Mouse (Mus musculus) CH12.LX (cell line): ENCODE data around the gene H2al1n. TPM values are rescaled to one million over a fixed set of nuclear protein-coding genes. Genes with fewer than 3 reads are reported as not detected.
"Not testable (repeated sequence)": the region's sequence is repeated elsewhere in the genome, so short reads cannot be mapped to it uniquely, and the experiment has no call there.

ENCODE experiments used
- DNase-seq: peaks from one replicate; pipeline ENCODE4 v3.0.0-alpha.2; 2013; ENCODE audit errors: extremely low read depth
- H3K27ac ChIP-seq: 2 replicates; pipeline ENCODE4 v1.5.1; 2012; ENCODE audit warnings: low read depth, mild to moderate bottlenecking, control low read depth, moderate library complexity; ENCODE audit not compliant: insufficient read depth
- H3K27me3 ChIP-seq: replicated peaks from 2 replicates; pipeline ENCODE3; 2012; ENCODE audit warnings: inconsistent platforms
- H3K36me3 ChIP-seq, 2 experiments: replicated peaks in 1 of 2; 2 replicates each; pipeline versions ENCODE3 to v1.6.1; 2012; ENCODE audit warnings: inconsistent platforms in 1 of 2, low read length in 1 of 2, mild to moderate bottlenecking in 1 of 2, mixed read lengths in 1 of 2, moderate library complexity in 1 of 2; ENCODE audit not compliant: control insufficient read depth in 1 of 2, insufficient read depth in 1 of 2
- H3K4me1 ChIP-seq, 2 experiments: 2 replicates each; pipeline ENCODE4 v1.6.1; 2012; ENCODE audit warnings: inconsistent platforms in 1 of 2, moderate library complexity in 1 of 2; ENCODE audit not compliant: insufficient read depth in 2 of 2, control insufficient read depth in 1 of 2
- H3K4me2 ChIP-seq: 2 replicates; pipeline ENCODE4 v1.6.1; 2012; ENCODE audit warnings: low read depth, mild to moderate bottlenecking, control low read depth; ENCODE audit not compliant: poor library complexity, insufficient read depth, severe bottlenecking
- H3K4me3 ChIP-seq, 3 experiments: fragments of 150-350 bp in 1 of 3; sonication (generic) in 1 of 3; replicated peaks in 1 of 3; 2 replicates each; pipeline versions ENCODE3 to v1.5.1; 2011 to 2012; ENCODE audit warnings: low read depth in 2 of 3, low read length in 2 of 3, mild to moderate bottlenecking in 2 of 3, moderate library complexity in 2 of 3, control low read depth in 1 of 3, improper control_type of control experiment in 1 of 3, inconsistent platforms in 1 of 3, mixed read lengths in 1 of 3; ENCODE audit not compliant: poor library complexity in 1 of 3
- H3K79me2 ChIP-seq: replicated peaks from 2 replicates; pipeline ENCODE4 v1.6.1; 2012; ENCODE audit warnings: mild to moderate bottlenecking, moderate library complexity; ENCODE audit not compliant: control insufficient read depth, poor library complexity, insufficient read depth, severe bottlenecking; ENCODE audit errors: extremely low read depth
- H3K9ac ChIP-seq: 2 replicates; pipeline ENCODE4 v1.6.1; 2012; ENCODE audit warnings: low read depth, mild to moderate bottlenecking, control low read depth, moderate library complexity; ENCODE audit not compliant: insufficient read depth
- H3K9me3 ChIP-seq: replicated peaks from 2 replicates; pipeline ENCODE3; 2012; ENCODE audit warnings: low read length, inconsistent platforms, mixed read lengths
- BHLHE40 ChIP-seq: IDR thresholded peaks from 2 replicates; pipeline ENCODE4 v1.6.1; 2011; ENCODE audit warnings: mild to moderate bottlenecking, low read depth, low read length, improper control_type of control experiment
- E2F4 ChIP-seq: IDR thresholded peaks from 2 replicates; pipeline ENCODE4 v1.6.1; 2011; ENCODE audit warnings: low read depth, low read length, improper control_type of control experiment; ENCODE audit not compliant: insufficient replicate concordance
- ELF1 ChIP-seq: IDR thresholded peaks from 2 replicates; pipeline ENCODE4 v1.6.1; 2014; ENCODE audit warnings: low read depth, mild to moderate bottlenecking, inconsistent platforms, low read length, improper control_type of control experiment
- EP300 ChIP-seq: IDR thresholded peaks from 2 replicates; pipeline ENCODE4 v1.6.1; 2011; ENCODE audit warnings: low read length, improper control_type of control experiment
- HCFC1 ChIP-seq: IDR thresholded peaks from 2 replicates; pipeline ENCODE4 v1.6.1; 2012; ENCODE audit warnings: low read depth, mild to moderate bottlenecking, inconsistent platforms, low read length, improper control_type of control experiment
- IRF4 ChIP-seq: IDR thresholded peaks from 2 replicates; pipeline ENCODE4 v1.6.1; 2014; ENCODE audit warnings: low read depth, mild to moderate bottlenecking, inconsistent platforms, low read length, improper control_type of control experiment
- JUN ChIP-seq: IDR thresholded peaks from 2 replicates; pipeline ENCODE4 v1.6.1; 2011; ENCODE audit warnings: low read depth, mild to moderate bottlenecking, low read length, improper control_type of control experiment, moderate library complexity; ENCODE audit not compliant: insufficient read depth
- MAFK ChIP-seq: IDR thresholded peaks from 2 replicates; pipeline ENCODE4 v1.6.1; 2011; ENCODE audit warnings: low read length, improper control_type of control experiment; ENCODE audit not compliant: insufficient replicate concordance
- MAX ChIP-seq: IDR thresholded peaks from 2 replicates; pipeline ENCODE4 v1.6.1; 2011; ENCODE audit warnings: low read length, improper control_type of control experiment
- MAZ ChIP-seq: IDR thresholded peaks from 2 replicates; pipeline ENCODE4 v1.6.1; 2012; ENCODE audit warnings: low read depth, mild to moderate bottlenecking, inconsistent platforms, low read length, improper control_type of control experiment, moderate library complexity
- MEF2A ChIP-seq: IDR thresholded peaks from 2 replicates; pipeline ENCODE4 v1.6.1; 2014; ENCODE audit warnings: low read depth, mild to moderate bottlenecking, inconsistent platforms, low read length, improper control_type of control experiment, borderline replicate concordance
- MXI1 ChIP-seq: IDR thresholded peaks from 2 replicates; pipeline ENCODE4 v1.6.1; 2011; ENCODE audit warnings: mild to moderate bottlenecking, low read depth, low read length, improper control_type of control experiment
- MYC ChIP-seq: IDR thresholded peaks from 2 replicates; pipeline ENCODE4 v1.6.1; 2011; ENCODE audit warnings: low read depth, mild to moderate bottlenecking, improper control_type of control experiment, low read length
- POLR2A ChIP-seq: IDR thresholded peaks from 2 replicates; pipeline ENCODE4 v1.6.1; 2011; ENCODE audit warnings: low read depth, mild to moderate bottlenecking, improper control_type of control experiment, low read length
- RAD21 ChIP-seq: IDR thresholded peaks from 2 replicates; pipeline ENCODE4 v1.6.1; 2011; ENCODE audit warnings: low read depth, mild to moderate bottlenecking, low read length, improper control_type of control experiment, moderate library complexity
- TCF12 ChIP-seq: IDR thresholded peaks from 2 replicates; pipeline ENCODE4 v1.6.1; 2014; ENCODE audit warnings: low read depth, mild to moderate bottlenecking, inconsistent platforms, low read length, improper control_type of control experiment
- USF1 ChIP-seq: IDR thresholded peaks from 2 replicates; pipeline ENCODE4 v1.6.1; 2014; ENCODE audit warnings: low read depth, mild to moderate bottlenecking, inconsistent platforms, low read length, improper control_type of control experiment
- USF2 ChIP-seq: conservative IDR thresholded peaks from 2 replicates; pipeline ENCODE4 v1.6.1; 2011; ENCODE audit warnings: low read depth, low read length, improper control_type of control experiment
- ZKSCAN1 ChIP-seq: IDR thresholded peaks from 2 replicates; pipeline ENCODE4 v1.6.1; 2012; ENCODE audit warnings: low read depth, inconsistent platforms, low read length, improper control_type of control experiment, borderline replicate concordance
- dilution Hi-C: fragments of 300-500 bp; cut with MboI; formaldehyde crosslinking; loops from 2 replicates; pipeline ENCODE4 v1.14.3; 2020; ENCODE audit warnings: low sequenced_read_pairs; ENCODE audit not compliant: extremely low pct_unique_long_range_greater_than_20kb, extremely low pct_ligation_motif_present
- in situ Hi-C: fragments of 300-500 bp; cut with MboI; formaldehyde crosslinking; loops from 3 replicates; pipeline ENCODE4 v1.14.3; 2019; ENCODE audit warnings: low sequenced_read_pairs, low pct_ligation_motif_present, low pct_unique_long_range_greater_than_20kb, mixed read lengths
- polyA plus RNA-seq: library from polyadenylated mRNA; unstranded; fragments of >175 nt; gene quantifications from 2 replicates; pipeline ENCODE4 v1.2.1, GENCODE M21; 2012; ENCODE audit warnings: low read depth; ENCODE audit not compliant: insufficient read length
- total RNA-seq, 2 experiments: library from RNA; depleted of rRNA; stranded (reverse); fragments of 300-350 nt in 1 of 2; fragments of >200 nt in 1 of 2; gene quantifications; 2 replicates each; pipeline ENCODE4 v1.2.3; 2012 to 2014

The H2al1n gene
- total RNA-seq (2012; rRNA removed) = not detected in 2 replicates
- not detected in 2 replicates for total RNA-seq (2014; rRNA removed)
- polyA plus RNA-seq = not detected in 2 replicates

- H3K4me3 ChIP-seq, H3K9ac ChIP-seq, H3K4me1 ChIP-seq, dilution Hi-C loops, H3K79me2 ChIP-seq, DNase-seq, H3K27ac ChIP-seq, H3K4me2 ChIP-seq, in situ Hi-C loops, H3K9me3 ChIP-seq, H3K36me3 ChIP-seq, H3K27me3 ChIP-seq: not testable (repeated sequence)
Observed at GRCm38 (mm10) chrX:14210848-14211247, at the start of gene H2al1n. Gene H2al1n, plus strand, starts transcription at chrX:14211148.

- TF ChIP-seq USF1 (no peak), HCFC1 (no peak), BHLHE40 (no peak), ELF1 (no peak), JUN (no peak), MXI1 (no peak), MYC (no peak), MAX (no peak)
- Histone ChIP-seq H3K27ac (no peak overlapping the region), H3K79me2 (no peaks in the 10 kb centered on the region), H3K4me1 (no peaks in the 10 kb centered on the region), H3K9me3 (no peaks in the 10 kb centered on the region), H3K27me3 (no peaks in the 10 kb centered on the region), H3K4me3 (no peak overlapping the region), H3K9ac (no peak overlapping the region), H3K4me2 (no peak overlapping the region), H3K36me3 (no peaks in the 10 kb centered on the region)
- in situ Hi-C loops (no loop called here), dilution Hi-C loops (no loop called here)
- DNase-seq = no peak
Observed at GRCm38 (mm10) chrX:14199284-14199683, 11.7 kb upstream of the H2al1n start.

- Histone ChIP-seq H3K9me3 (no peaks in the 10 kb centered on the region), H3K4me3 (no peak overlapping the region)
- DNase-seq = no peak
- no peak for TF ChIP-seq JUN
- TF ChIP-seq MAZ = no peak
- no peak for TF ChIP-seq ELF1
- TF ChIP-seq RAD21 = no peak
- no peak for TF ChIP-seq POLR2A
- TF ChIP-seq MAFK = no peak
- TF ChIP-seq USF2 = no peak
- TF ChIP-seq TCF12 = no peak
- TF ChIP-seq E2F4 = no peak
- TF ChIP-seq IRF4 = no peak
- no peak for TF ChIP-seq MYC
- no peak for TF ChIP-seq MEF2A
- TF ChIP-seq EP300 = no peak
- TF ChIP-seq ZKSCAN1 = no peak
- TF ChIP-seq, all 38 proteins: peak for 0
- Histone ChIP-seq H3K9ac (no peak overlapping the region), H3K4me2 (no peak overlapping the region), H3K79me2 (no peaks in the 10 kb centered on the region), H3K4me1 (no peaks in the 10 kb centered on the region), H3K36me3 (no peaks in the 10 kb centered on the region), H3K27me3 (no peaks in the 10 kb centered on the region), H3K27ac (no peak overlapping the region)
- dilution Hi-C loops (no loop called here), in situ Hi-C loops (no loop called here)
Observed at GRCm38 (mm10) chrX:14206112-14206875, 4.7 kb upstream of the H2al1n start.
